12 mouse cellular contexts compared by ENCODE assay signal in the genomic region with DNA sequence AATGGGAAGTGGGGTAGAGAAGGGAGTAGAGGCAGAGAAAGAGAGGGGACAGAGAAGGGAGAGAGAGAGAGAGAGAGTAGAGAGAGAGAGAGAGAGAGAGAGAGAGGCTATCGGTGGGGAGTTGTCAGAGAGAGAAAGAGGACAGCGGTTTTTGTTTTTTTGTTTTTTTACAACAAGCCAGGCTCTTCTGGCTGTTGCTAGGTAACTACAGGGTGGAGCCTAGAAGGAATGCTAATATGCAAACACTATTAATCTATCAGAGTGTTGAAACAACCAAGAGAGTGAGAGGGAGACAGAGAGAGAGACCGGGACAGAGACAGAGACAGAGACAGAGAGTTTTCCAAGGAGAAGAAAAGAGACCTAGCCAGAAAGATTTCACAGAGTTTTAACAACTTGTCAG.
"Had no signal": no experiment of that assay in that cellular context is flagged by ENCODE, and none has a peak within 500 bp of the region (broad histone marks: within the 10 kb centered on the region; RNA-seq: fewer than 3 reads in every experiment).

No protein-coding gene starts in this region.

- H3K9ac ChIP-seq: limb, embryonic 12.5 days; liver, embryonic 13.5 days; liver, postnatal 0 days; midbrain, embryonic 13.5 days had no signal

- ATAC-seq: liver, postnatal 0 days; midbrain, embryonic 13.5 days had no signal

- H3K27me3 ChIP-seq: limb, embryonic 12.5 days; liver, embryonic 13.5 days; midbrain, embryonic 13.5 days had no signal

- DNase-seq: kidney, adult 18-20 months; kidney, postnatal 10 days; kidney, postnatal 4 days; liver; liver, embryonic 13.5 days; liver, postnatal 0 days; lung, postnatal 14 days; thymus, adult 2 months; thymus, postnatal 36 days had no signal

- H3K9me3 ChIP-seq: limb, embryonic 12.5 days; liver, embryonic 13.5 days; midbrain, embryonic 13.5 days had no signal

- H3K36me3 ChIP-seq: limb, embryonic 12.5 days; liver, embryonic 13.5 days; midbrain, embryonic 13.5 days had no signal

- H3K27ac ChIP-seq: layer of hippocampus, adult 2 months; limb, embryonic 12.5 days; liver, embryonic 13.5 days; midbrain, embryonic 13.5 days had no signal

- H3K4me1 ChIP-seq: liver, embryonic 13.5 days; midbrain, embryonic 13.5 days had no signal

- H3K4me3 ChIP-seq: layer of hippocampus, adult 2 months; limb, embryonic 12.5 days; liver, embryonic 13.5 days; midbrain, embryonic 13.5 days had no signal

- H3K4me2 ChIP-seq: limb, embryonic 12.5 days; liver, embryonic 13.5 days; midbrain, embryonic 13.5 days had no signal
